Mouse (Mus musculus) T-helper 2 cell (primary cell): ENCODE measurements around the gene Ddx52.

Experiments
- in situ Hi-C: fragments of 300-600 bp; cut with MboI, MseI; formaldehyde crosslinking; loops from one replicate; pipeline ENCODE4 v1.15.1; 2025; ENCODE audit warnings: high pct_unique_total_duplicates

Ddx52 gene

GRCm38 (mm10) chr11:83941950-83942840 is at the start of gene Ddx52:
Ddx52 (plus strand) TSS chr11:83942062.
- in situ Hi-C loops, result no loop called here

GRCm38 (mm10) chr11:83893325-83893724 is 48.5 kb upstream of the Ddx52 start:
- in situ Hi-C loops, result no loop called here

- in situ Hi-C loops, result no loop called here
Measured at GRCm38 (mm10) chr11:83896430-83897410, 45.1 kb upstream of the Ddx52 start.

- in situ Hi-C loops, result no loop called here
Measured at GRCm38 (mm10) chr11:83897569-83897968, 44.3 kb upstream of the Ddx52 start.

GRCm38 (mm10) chr11:83902812-83903211 is 39.0 kb upstream of the Ddx52 start:
- in situ Hi-C loops, result no loop called here

- in situ Hi-C loops, result no loop called here
Measured at GRCm38 (mm10) chr11:83905756-83906155, 36.1 kb upstream of the Ddx52 start.

GRCm38 (mm10) chr11:83908376-83908775 is 33.5 kb upstream of the Ddx52 start:
- in situ Hi-C loops, result no loop called here

- in situ Hi-C loops, result loop anchor here (10.0 kb wide), 1 partner anchor 109 kb away; no protein-coding TSS in a partner anchor
Measured at GRCm38 (mm10) chr11:83913824-83914311, 28.0 kb upstream of the Ddx52 start.

GRCm38 (mm10) chr11:83914501-83914900 is 27.4 kb upstream of the Ddx52 start:
- in situ Hi-C loops, result loop anchor here (10.0 kb wide), 1 partner anchor 110 kb away; no protein-coding TSS in a partner anchor

GRCm38 (mm10) chr11:83922600-83922999 is 19.3 kb upstream of the Ddx52 start:
- in situ Hi-C loops, result no loop called here

GRCm38 (mm10) chr11:83927097-83927496 is 14.8 kb upstream of the Ddx52 start:
- in situ Hi-C loops, result no loop called here

GRCm38 (mm10) chr11:83932506-83933106 is 9.3 kb upstream of the Ddx52 start:
- in situ Hi-C loops, result no loop called here

- in situ Hi-C loops, result no loop called here
Measured at GRCm38 (mm10) chr11:83933376-83933775, 8.5 kb upstream of the Ddx52 start.

GRCm38 (mm10) chr11:83935986-83936665 is 5.7 kb upstream of the Ddx52 start:
- in situ Hi-C loops, result no loop called here

- in situ Hi-C loops, result no loop called here
Measured at GRCm38 (mm10) chr11:83938556-83938955, 3.3 kb upstream of the Ddx52 start.

GRCm38 (mm10) chr11:83956822-83957221 is 15.0 kb downstream of the Ddx52 start:
- in situ Hi-C loops, result no loop called here

GRCm38 (mm10) chr11:83961983-83962382 is 20.1 kb downstream of the Ddx52 start:
- in situ Hi-C loops, result no loop called here

GRCm38 (mm10) chr11:83963991-83964921 is 22.4 kb downstream of the Ddx52 start, which contains the start of gene Synrg:
Synrg (plus strand) TSS chr11:83964428.
- in situ Hi-C loops, result no loop called here

- in situ Hi-C loops, result no loop called here
Measured at GRCm38 (mm10) chr11:83967436-83968204, 25.8 kb downstream of the Ddx52 start.
